Mouse (Mus musculus) embryonic facial prominence, embryonic 15.5 days (tissue): Measurements from ENCODE around the gene Msi2. TPM values are rescaled to one million over a fixed set of nuclear protein-coding genes. Genes with fewer than 3 reads are reported as not detected.

ENCODE experiments used
- ATAC-seq: fragments of 200-750 bp; cut with Nextera tagmentation; 2 replicates; pipeline ENCODE4 v1.8.0; 2017; ENCODE audit warnings: low read depth, moderate TSS enrichment; ENCODE audit not compliant: insufficient number of reproducible peaks, low FRiP score, low TSS enrichment
- H3K27ac ChIP-seq: fragments of 300-500 bp; sonication (generic); replicated peaks from 2 replicates; pipeline ENCODE4 v1.5.1; 2015; ENCODE audit warnings: mild to moderate bottlenecking, inconsistent platforms
- H3K27me3 ChIP-seq: fragments of 300-500 bp; sonication (generic); 2 replicates; pipeline ENCODE4 v1.6.1; 2015; ENCODE audit warnings: inconsistent platforms
- H3K36me3 ChIP-seq: fragments of 300-500 bp; sonication (generic); 2 replicates; pipeline ENCODE4 v1.6.1; 2015; ENCODE audit warnings: mild to moderate bottlenecking, inconsistent platforms
- H3K4me1 ChIP-seq: fragments of 300-500 bp; sonication (generic); 2 replicates; pipeline ENCODE4 v1.6.1; 2015; ENCODE audit warnings: inconsistent platforms
- H3K4me2 ChIP-seq: fragments of 300-500 bp; sonication (generic); replicated peaks from 2 replicates; pipeline ENCODE4 v1.6.1; 2015; ENCODE audit warnings: mild to moderate bottlenecking, inconsistent platforms
- H3K4me3 ChIP-seq: fragments of 300-500 bp; sonication (generic); replicated peaks from 2 replicates; pipeline ENCODE4 v1.5.1; 2015; ENCODE audit warnings: mild to moderate bottlenecking, inconsistent platforms
- H3K9ac ChIP-seq: fragments of 300-500 bp; sonication (generic); 2 replicates; pipeline ENCODE4 v1.6.1; 2015; ENCODE audit warnings: inconsistent platforms
- H3K9me3 ChIP-seq: fragments of 300-500 bp; sonication (generic); replicated peaks from 2 replicates; pipeline ENCODE4 v1.6.1; 2016; ENCODE audit warnings: inconsistent platforms
- WGBS: fragments of 180-500 bp; shearing (Covaris S2); methylation state at CpG from one replicate; pipeline ENCODE4 v1.1.7; 2015; 5-methylcytosine and 5-hydroxymethylcytosine counted together
- polyA plus RNA-seq: library from polyadenylated mRNA; unstranded; fragments of >200 nt; fragmentation: Nextera tagmentation; extraction: Ambion mirVana; gene quantifications from 2 replicates; pipeline ENCODE4 v1.2.1, GENCODE M21; 2015

The Msi2 gene
- polyA plus RNA-seq, 1 experiment from 2014 or later = 19.7 TPM

DNA sequence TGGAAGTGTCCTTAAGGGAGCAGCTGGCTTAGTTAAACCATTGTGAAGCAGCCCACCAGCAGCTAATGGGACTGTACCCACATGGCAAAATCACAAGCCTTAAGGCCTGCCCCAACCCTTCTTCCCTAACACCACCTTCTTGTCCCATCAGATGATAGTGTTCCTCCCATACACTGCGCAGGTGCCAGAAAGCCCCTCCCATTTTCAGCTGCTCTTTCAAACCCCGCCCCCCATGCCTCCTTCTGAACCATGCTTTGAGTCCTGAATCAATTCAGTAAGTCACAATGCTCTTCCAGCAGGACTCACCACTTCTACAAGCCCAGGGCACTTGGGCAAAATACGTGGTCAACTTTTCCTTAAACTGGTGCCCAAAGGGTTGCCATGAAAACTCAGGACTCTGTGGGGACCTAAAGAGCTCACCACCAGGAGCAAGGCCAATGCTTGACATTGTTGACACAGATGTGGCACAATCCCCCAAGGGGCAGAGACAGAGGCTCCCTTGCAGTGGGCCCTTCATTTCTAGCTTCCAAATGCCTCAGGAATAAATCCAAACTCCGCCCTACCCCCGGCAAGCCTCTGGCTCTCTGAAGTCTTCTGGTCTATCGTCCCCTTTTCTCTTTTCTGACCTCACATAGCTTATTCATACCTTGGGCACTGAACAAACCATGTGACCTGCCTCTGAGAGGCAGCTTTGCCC, 169.3 kb downstream of the Msi2 start:
- WGBS = 73% methylated on average over 6 of the region's 6 CpGs
- H3K27ac ChIP-seq = no peak overlapping the region
- ATAC-seq = no peak
- H3K9ac ChIP-seq = no peak overlapping the region
- no peak overlapping the region for H3K4me3 ChIP-seq
- no peak overlapping the region for H3K4me2 ChIP-seq
- no peaks in the 10 kb centered on the region for H3K27me3 ChIP-seq
- H3K4me1 ChIP-seq = peaks cover 68% of the 10 kb centered on the region
- no peaks in the 10 kb centered on the region for H3K36me3 ChIP-seq
- no peaks in the 10 kb centered on the region for H3K9me3 ChIP-seq

- WGBS = 59% methylated on average over 7 of the region's 7 CpGs
- Histone ChIP-seq H3K9ac (no peak overlapping the region), H3K27ac (no peak overlapping the region), H3K4me2 (no peak overlapping the region), H3K4me1 (peaks cover 65% of the 10 kb centered on the region), H3K4me3 (no peak overlapping the region), H3K27me3 (no peaks in the 10 kb centered on the region), H3K9me3 (no peaks in the 10 kb centered on the region), H3K36me3 (no peaks in the 10 kb centered on the region)
- no peak for ATAC-seq
Measured at GRCm38 (mm10) chr11:88548423-88548822, 169.9 kb downstream of the Msi2 start.

GRCm38 (mm10) chr11:88543771-88544170, 174.5 kb downstream of the Msi2 start:
- Histone ChIP-seq H3K27ac (no peak overlapping the region), H3K36me3 (no peaks in the 10 kb centered on the region), H3K4me2 (no peak overlapping the region), H3K4me3 (no peak overlapping the region), H3K4me1 (peaks cover 55% of the 10 kb centered on the region), H3K9me3 (no peaks in the 10 kb centered on the region), H3K9ac (no peak overlapping the region), H3K27me3 (no peaks in the 10 kb centered on the region)
- no peak for ATAC-seq
- 76% methylated on average over 6 of the region's 6 CpGs for WGBS

- no peak overlapping the region for H3K4me2 ChIP-seq
- no peak overlapping the region for H3K9ac ChIP-seq
- H3K27ac ChIP-seq = no peak overlapping the region
- no peaks in the 10 kb centered on the region for H3K9me3 ChIP-seq
- no peak for ATAC-seq
- H3K4me1 ChIP-seq = peaks cover 47% of the 10 kb centered on the region
- H3K4me3 ChIP-seq = no peak overlapping the region
- 21% methylated on average over 3 of the region's 3 CpGs for whole genome bisulfite sequencing
- H3K36me3 ChIP-seq = no peaks in the 10 kb centered on the region
- no peaks in the 10 kb centered on the region for H3K27me3 ChIP-seq
Measured at GRCm38 (mm10) chr11:88542817-88543216, 175.5 kb downstream of the Msi2 start.

GRCm38 (mm10) chr11:88541666-88542639, 176.4 kb downstream of the Msi2 start:
- Histone ChIP-seq H3K9me3 (no peaks in the 10 kb centered on the region), H3K4me2 (no peak overlapping the region), H3K4me3 (no peak overlapping the region), H3K36me3 (no peaks in the 10 kb centered on the region), H3K4me1 (peaks cover 40% of the 10 kb centered on the region), H3K27ac (no peak overlapping the region; the same call in 1 of the 2 replicates), H3K9ac (no peak overlapping the region), H3K27me3 (no peaks in the 10 kb centered on the region)
- 73% methylated on average over 15 of the region's 15 CpGs for WGBS
- ATAC-seq = no peak

DNA sequence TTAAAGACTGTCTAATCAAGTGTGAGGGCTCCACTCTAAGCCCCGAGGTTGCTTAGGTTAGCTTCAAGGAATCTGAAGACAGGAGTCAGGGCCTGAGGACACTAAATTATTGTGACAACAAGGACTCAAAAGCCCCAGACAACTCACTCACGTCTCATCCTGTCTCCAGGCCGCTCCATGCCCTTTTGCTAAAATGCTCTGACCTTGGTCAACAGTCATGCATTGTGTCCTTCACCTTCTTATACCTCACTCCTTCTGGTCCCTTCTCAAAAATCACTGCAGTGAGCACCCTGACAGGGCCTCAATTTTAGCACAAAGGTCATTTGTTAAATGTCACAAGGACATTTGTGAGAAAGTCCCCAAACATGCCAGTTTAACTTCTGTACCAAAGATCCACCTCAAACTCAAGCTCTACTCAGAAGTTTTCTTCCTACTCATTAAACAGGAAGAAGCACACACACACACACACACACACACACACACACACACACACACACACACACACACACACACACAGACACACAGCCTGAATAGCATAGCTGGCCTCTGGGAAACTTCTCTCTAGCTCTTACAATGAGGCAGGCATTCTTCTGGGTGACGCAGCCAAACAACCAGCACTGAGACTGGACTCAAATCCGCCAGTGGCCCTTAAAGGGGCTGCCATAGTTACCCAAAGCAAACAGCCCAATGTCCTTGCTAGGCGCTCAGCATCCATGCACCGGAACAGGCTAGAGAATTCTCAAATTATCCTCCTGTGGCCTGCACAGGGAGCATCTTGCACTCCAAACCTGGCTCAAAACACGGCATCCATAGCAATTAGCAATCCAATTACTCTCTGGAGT, 178.5 kb downstream of the Msi2 start:
- no peak for ATAC-seq
- Histone ChIP-seq H3K9ac (no peak overlapping the region), H3K27me3 (no peaks in the 10 kb centered on the region), H3K36me3 (no peaks in the 10 kb centered on the region), H3K4me1 (peaks cover 40% of the 10 kb centered on the region), H3K4me2 (no peak overlapping the region), H3K4me3 (no peak overlapping the region), H3K9me3 (no peaks in the 10 kb centered on the region), H3K27ac (no peak overlapping the region)
- WGBS = 62% methylated on average over 8 of the region's 8 CpGs

- Histone ChIP-seq H3K4me1 (peaks cover 44% of the 10 kb centered on the region), H3K4me2 (no peak overlapping the region), H3K27ac (no peak overlapping the region), H3K9me3 (no peaks in the 10 kb centered on the region), H3K4me3 (no peak overlapping the region), H3K9ac (no peak overlapping the region), H3K36me3 (no peaks in the 10 kb centered on the region), H3K27me3 (no peaks in the 10 kb centered on the region)
- no peak for ATAC-seq
- WGBS = 69% methylated on average over 13 of the region's 13 CpGs
Measured at GRCm38 (mm10) chr11:88538710-88539340, 179.5 kb downstream of the Msi2 start.

DNA sequence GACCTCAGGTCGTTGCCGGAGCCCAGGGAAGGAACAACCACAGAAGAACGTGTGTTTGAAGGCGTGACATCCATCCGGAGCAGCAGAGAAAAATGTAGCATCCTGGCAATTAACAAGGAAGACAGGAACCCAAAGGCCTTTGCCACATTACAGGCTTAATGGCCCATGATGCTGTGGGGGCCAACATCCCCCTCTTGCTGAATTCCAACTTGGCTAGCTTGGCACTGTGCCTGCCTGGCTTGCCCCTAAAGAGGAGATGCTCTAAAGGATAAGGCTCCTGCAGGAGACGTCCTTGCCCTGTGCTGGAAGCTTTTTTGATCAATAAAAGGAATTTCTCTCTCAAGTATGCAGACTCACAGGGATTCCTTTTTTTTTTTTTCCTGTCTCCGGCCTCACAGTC, 181.0 kb downstream of the Msi2 start:
- Histone ChIP-seq H3K36me3 (no peaks in the 10 kb centered on the region), H3K9ac (no peak overlapping the region), H3K9me3 (no peaks in the 10 kb centered on the region), H3K4me1 (peaks cover 31% of the 10 kb centered on the region), H3K27me3 (no peaks in the 10 kb centered on the region), H3K4me3 (no peak overlapping the region), H3K4me2 (no peak overlapping the region), H3K27ac (no peak overlapping the region)
- 68% methylated on average over 7 of the region's 7 CpGs for WGBS
- ATAC-seq = no peak

DNA sequence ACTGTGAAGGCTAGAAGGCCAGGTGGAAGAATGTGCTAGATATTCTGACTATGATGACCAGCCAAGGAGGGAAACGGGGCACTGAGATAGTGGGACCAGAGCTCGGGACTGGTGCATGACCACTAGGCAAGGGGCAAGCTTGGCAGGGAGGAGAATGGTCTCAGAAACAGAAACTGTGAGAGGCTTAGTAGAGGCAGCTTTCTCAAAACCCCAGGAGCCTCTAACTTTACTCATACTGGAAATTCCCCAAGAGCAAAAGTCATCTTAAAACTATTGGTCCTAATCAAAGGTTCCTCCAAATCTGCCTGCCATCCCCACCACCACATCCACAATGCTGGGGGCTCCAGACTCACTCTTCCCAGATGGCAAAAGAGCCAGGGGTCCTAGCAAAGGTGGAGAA, 181.5 kb downstream of the Msi2 start:
- H3K27ac ChIP-seq = no peak overlapping the region
- ATAC-seq = no peak
- H3K4me2 ChIP-seq = no peak overlapping the region
- H3K36me3 ChIP-seq = no peaks in the 10 kb centered on the region
- WGBS = 92% methylated on average over 2 of the region's 2 CpGs
- H3K27me3 ChIP-seq = no peaks in the 10 kb centered on the region
- no peak overlapping the region for H3K4me3 ChIP-seq
- H3K4me1 ChIP-seq = peaks cover 26% of the 10 kb centered on the region
- no peak overlapping the region for H3K9ac ChIP-seq
- H3K9me3 ChIP-seq = no peaks in the 10 kb centered on the region

DNA sequence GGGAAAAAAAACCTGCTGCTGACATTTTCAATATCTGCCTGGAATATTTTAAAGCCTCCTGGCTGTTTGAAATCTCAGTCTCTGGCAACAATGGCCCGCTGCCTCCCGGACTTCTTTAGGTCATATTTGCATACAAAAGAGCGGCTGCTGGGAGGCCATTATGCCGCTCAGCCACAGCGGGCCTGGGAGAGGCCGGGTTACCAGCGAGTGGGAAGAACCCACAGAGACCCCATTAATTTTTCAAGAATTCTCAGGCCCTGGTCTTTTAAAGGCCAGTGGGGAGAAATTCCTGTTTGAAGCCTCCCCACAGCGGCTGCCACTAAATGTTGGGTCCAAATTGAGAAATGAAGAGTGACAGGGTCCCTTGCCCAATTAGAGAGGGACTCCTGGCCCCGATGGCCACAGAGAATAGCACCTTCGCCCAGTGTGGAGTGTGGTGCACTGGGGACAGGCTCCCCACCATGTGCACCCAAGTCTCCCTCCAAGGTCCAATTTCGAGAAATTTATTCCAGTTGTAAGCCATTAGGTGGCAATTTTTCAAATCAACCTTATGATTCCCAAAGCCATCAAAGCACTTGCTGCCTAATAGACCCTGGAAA, 183.9 kb downstream of the Msi2 start:
- H3K9me3 ChIP-seq = no peaks in the 10 kb centered on the region

More for the DNA sequence above, 183.9 kb downstream of the Msi2 start:
- no peak for ATAC-seq
- Histone ChIP-seq H3K4me1 (peaks cover 18% of the 10 kb centered on the region), H3K4me2 (no peak overlapping the region), H3K9ac (no peak overlapping the region), H3K4me3 (no peak overlapping the region), H3K27me3 (no peaks in the 10 kb centered on the region), H3K27ac (no peak overlapping the region), H3K36me3 (no peaks in the 10 kb centered on the region)
- WGBS = 36% methylated on average over 11 of the region's 11 CpGs
